Mouse (Mus musculus) embryonic facial prominence, embryonic 11.5 days (tissue): ENCODE measurements around the gene Fam184b. TPM values are rescaled to one million over a fixed set of nuclear protein-coding genes. Genes with fewer than 3 reads are reported as not detected.

Experiments used
- ATAC-seq: fragments of 200-750 bp; cut with Nextera tagmentation; replicated peaks from 2 replicates; pipeline ENCODE4 v1.8.0; 2017; ENCODE audit warnings: low read depth; ENCODE audit not compliant: insufficient number of reproducible peaks, low FRiP score, low TSS enrichment
- DNase-seq: peaks from one replicate; pipeline ENCODE4 v3.0.0-alpha.2; 2015; ENCODE audit warnings: low spot score
- H3K27ac ChIP-seq: fragments of 300-500 bp; sonication (generic); replicated peaks from 2 replicates; pipeline ENCODE4 v1.5.1; 2014; ENCODE audit warnings: mild to moderate bottlenecking, low read depth, low read length, control low read depth
- H3K27me3 ChIP-seq: fragments of 300-500 bp; sonication (generic); 2 replicates; pipeline ENCODE4 v1.6.1; 2014; ENCODE audit warnings: mild to moderate bottlenecking, low read length, moderate library complexity, mixed read lengths; ENCODE audit not compliant: control insufficient read depth, insufficient read depth
- H3K36me3 ChIP-seq: fragments of 300-500 bp; sonication (generic); replicated peaks from 2 replicates; pipeline ENCODE4 v1.6.1; 2014; ENCODE audit warnings: low read depth, mild to moderate bottlenecking, low read length, moderate library complexity, mixed read lengths; ENCODE audit not compliant: control insufficient read depth, insufficient read depth
- H3K4me1 ChIP-seq: fragments of 300-500 bp; sonication (generic); 2 replicates; pipeline ENCODE4 v1.6.1; 2014; ENCODE audit warnings: low read length, mixed read lengths; ENCODE audit not compliant: control insufficient read depth, insufficient read depth
- H3K4me2 ChIP-seq: fragments of 300-500 bp; sonication (generic); 2 replicates; pipeline ENCODE4 v1.6.1; 2014; ENCODE audit warnings: low read depth, mild to moderate bottlenecking, control low read depth, low read length, moderate library complexity
- H3K4me3 ChIP-seq: fragments of 300-500 bp; sonication (generic); 2 replicates; pipeline ENCODE4 v1.5.1; 2014; ENCODE audit warnings: low read depth, low read length, control low read depth
- H3K9ac ChIP-seq: fragments of 300-500 bp; sonication (generic); replicated peaks from 2 replicates; pipeline ENCODE4 v1.6.1; 2014; ENCODE audit warnings: mild to moderate bottlenecking, control low read depth, low read length
- H3K9me3 ChIP-seq: fragments of 300-500 bp; sonication (generic); replicated peaks from 2 replicates; pipeline ENCODE4 v1.6.1; 2016; ENCODE audit warnings: mild to moderate bottlenecking, low read length, inconsistent platforms, mixed read lengths; ENCODE audit not compliant: control insufficient read depth
- WGBS: fragments of 180-500 bp; shearing (Covaris S2); extraction: QIAGEN DNeasy Blood & Tissue Kit; methylation state at CpG from one replicate; pipeline ENCODE4 v1.1.7; 2014; 5-methylcytosine and 5-hydroxymethylcytosine counted together
- polyA plus RNA-seq: library from polyadenylated mRNA; unstranded; fragments of >200 nt; fragmentation: Nextera tagmentation; extraction: Ambion mirVana; gene quantifications from 2 replicates; pipeline ENCODE4 v1.2.1, GENCODE M21; 2014

Fam184b gene
- polyA plus RNA-seq, 1 experiment from 2014 or later: 0.73 TPM

- H3K36me3 ChIP-seq: no peaks in the 10 kb centered on the region
- peak overlapping the region; percentile 57 for H3K9ac ChIP-seq
- H3K9me3 ChIP-seq: no peaks in the 10 kb centered on the region
- peak; percentile 34 for DNase-seq
- H3K27ac ChIP-seq: no peak overlapping the region
- H3K4me3 ChIP-seq: peak overlapping the region; percentile 64
- WGBS: 2% methylated on average over 8 of the region's 8 CpGs
- peak; percentile 34; the same call in 1 of the 2 replicates for ATAC-seq
- H3K27me3 ChIP-seq: peaks cover 7% of the 10 kb centered on the region; the same call in 1 of the 2 replicates
- peaks cover 3% of the 10 kb centered on the region for H3K4me1 ChIP-seq
- peak overlapping the region; percentile 93 for H3K4me2 ChIP-seq
Measured at GRCm38 (mm10) chr5:45639715-45640092, 290 bp upstream of the Fam184b start.

DNA sequence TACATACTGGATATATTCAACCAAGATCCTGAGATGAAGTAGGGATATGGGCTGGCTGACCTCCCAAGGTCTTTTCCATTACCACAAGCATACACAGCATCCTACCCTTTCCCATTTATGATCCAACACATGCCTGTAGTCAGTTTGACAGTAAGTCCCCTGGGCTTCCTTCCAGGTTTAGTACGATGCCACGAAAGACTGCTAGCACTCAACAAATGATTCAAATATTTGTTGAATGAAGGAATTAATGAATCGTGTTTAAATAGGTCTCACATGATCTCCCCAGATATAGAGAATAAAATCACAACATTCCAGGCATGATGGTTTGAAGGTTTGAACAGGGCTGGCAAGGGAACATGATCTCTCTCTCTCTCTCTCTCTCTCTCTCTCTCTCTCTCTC lies 1.0 kb downstream of the Fam184b start:
- H3K9ac ChIP-seq: no peak overlapping the region
- no peak overlapping the region for H3K4me2 ChIP-seq
- H3K27me3 ChIP-seq: peaks cover 7% of the 10 kb centered on the region; the same call in 1 of the 2 replicates
- H3K36me3 ChIP-seq: no peaks in the 10 kb centered on the region
- no peak for ATAC-seq
- no peak for DNase-seq
- H3K4me1 ChIP-seq: peaks cover 3% of the 10 kb centered on the region
- no peaks in the 10 kb centered on the region for H3K9me3 ChIP-seq
- no peak overlapping the region for H3K4me3 ChIP-seq
- no peak overlapping the region for H3K27ac ChIP-seq
- WGBS: 51% methylated on average over 3 of the region's 3 CpGs

DNA sequence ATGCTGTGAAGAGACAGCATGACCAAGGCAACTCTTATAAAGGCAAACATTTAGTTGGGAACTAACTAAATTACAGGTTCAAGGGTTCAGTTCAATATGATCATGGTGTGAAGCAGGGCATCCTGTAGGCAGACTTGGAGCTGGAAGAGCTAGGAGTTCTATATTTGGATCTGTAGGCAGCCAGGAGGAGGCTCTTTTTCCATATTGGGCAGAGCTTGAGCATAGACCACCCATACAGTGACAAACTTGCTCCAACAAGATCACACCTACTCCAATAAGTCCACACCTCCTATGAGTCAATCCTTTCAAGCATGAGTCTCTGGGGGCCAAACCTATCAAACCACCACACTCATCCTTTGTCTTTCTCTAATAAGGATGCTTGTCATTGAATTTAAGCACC lies 9.9 kb downstream of the Fam184b start:
- Histone ChIP-seq H3K27ac (no peak overlapping the region), H3K4me3 (no peak overlapping the region), H3K4me1 (no peaks in the 10 kb centered on the region), H3K36me3 (no peaks in the 10 kb centered on the region), H3K9ac (no peak overlapping the region), H3K9me3 (no peaks in the 10 kb centered on the region), H3K27me3 (no peaks in the 10 kb centered on the region), H3K4me2 (no peak overlapping the region)
- no peak for ATAC-seq
- DNase-seq: no peak

GRCm38 (mm10) chr5:45627771-45628170 lies 11.6 kb downstream of the Fam184b start:
- H3K36me3 ChIP-seq: no peaks in the 10 kb centered on the region
- H3K4me2 ChIP-seq: no peak overlapping the region
- WGBS: 71% methylated on average over 1 of the region's 1 CpGs
- H3K9ac ChIP-seq: no peak overlapping the region
- no peaks in the 10 kb centered on the region for H3K9me3 ChIP-seq
- ATAC-seq (no peak), DNase-seq (no peak)
- no peaks in the 10 kb centered on the region for H3K4me1 ChIP-seq
- no peak overlapping the region for H3K27ac ChIP-seq
- H3K27me3 ChIP-seq: no peaks in the 10 kb centered on the region
- no peak overlapping the region for H3K4me3 ChIP-seq

GRCm38 (mm10) chr5:45621511-45621910 lies 17.9 kb downstream of the Fam184b start:
- ATAC-seq (no peak), DNase-seq (no peak)
- Histone ChIP-seq H3K9me3 (no peaks in the 10 kb centered on the region), H3K9ac (no peak overlapping the region), H3K4me2 (no peak overlapping the region), H3K27ac (no peak overlapping the region), H3K4me3 (no peak overlapping the region), H3K36me3 (no peaks in the 10 kb centered on the region), H3K27me3 (no peaks in the 10 kb centered on the region), H3K4me1 (no peaks in the 10 kb centered on the region)
- WGBS: 35% methylated on average over 3 of the region's 3 CpGs

GRCm38 (mm10) chr5:45599056-45599455 lies 40.4 kb downstream of the Fam184b start:
- Histone ChIP-seq H3K9me3 (no peaks in the 10 kb centered on the region), H3K4me3 (no peak overlapping the region), H3K4me1 (no peaks in the 10 kb centered on the region), H3K4me2 (no peak overlapping the region), H3K9ac (no peak overlapping the region), H3K27ac (no peak overlapping the region), H3K27me3 (no peaks in the 10 kb centered on the region), H3K36me3 (no peaks in the 10 kb centered on the region)
- 71% methylated on average over 4 of the region's 4 CpGs for WGBS
- ATAC-seq: no peak
- no peak for DNase-seq

- Histone ChIP-seq H3K27me3 (no peaks in the 10 kb centered on the region), H3K27ac (no peak overlapping the region), H3K4me2 (no peak overlapping the region), H3K36me3 (no peaks in the 10 kb centered on the region), H3K4me1 (no peaks in the 10 kb centered on the region), H3K4me3 (no peak overlapping the region), H3K9me3 (no peaks in the 10 kb centered on the region), H3K9ac (no peak overlapping the region)
- WGBS: 78% methylated on average over 3 of the region's 3 CpGs
- DNase-seq (no peak), ATAC-seq (no peak)
Measured at GRCm38 (mm10) chr5:45595363-45596039, 43.9 kb downstream of the Fam184b start.

GRCm38 (mm10) chr5:45593276-45593675 lies 46.1 kb downstream of the Fam184b start:
- Histone ChIP-seq H3K4me1 (no peaks in the 10 kb centered on the region), H3K9me3 (no peaks in the 10 kb centered on the region), H3K4me2 (no peak overlapping the region), H3K4me3 (no peak overlapping the region), H3K27ac (no peak overlapping the region), H3K36me3 (no peaks in the 10 kb centered on the region), H3K27me3 (no peaks in the 10 kb centered on the region), H3K9ac (no peak overlapping the region)
- WGBS: 81% methylated on average over 6 of the region's 6 CpGs
- ATAC-seq: no peak
- DNase-seq: no peak
